Mouse (Mus musculus) WW6 (cell line): ENCODE results near the gene Nnat.
"Not testable (repeated sequence)": the region's sequence is repeated elsewhere in the genome, so short reads cannot be mapped to it uniquely, and the experiment has no call there.

Experiments
- DNase-seq: peaks from one replicate; pipeline ENCODE4 v3.0.0-alpha.2; 2013; ENCODE audit warnings: low read depth, low spot score

Gene Nnat

GRCm38 (mm10) chr2:157552158-157552886, 7.6 kb upstream of the Nnat start:
- DNase-seq, result no peak

DNA sequence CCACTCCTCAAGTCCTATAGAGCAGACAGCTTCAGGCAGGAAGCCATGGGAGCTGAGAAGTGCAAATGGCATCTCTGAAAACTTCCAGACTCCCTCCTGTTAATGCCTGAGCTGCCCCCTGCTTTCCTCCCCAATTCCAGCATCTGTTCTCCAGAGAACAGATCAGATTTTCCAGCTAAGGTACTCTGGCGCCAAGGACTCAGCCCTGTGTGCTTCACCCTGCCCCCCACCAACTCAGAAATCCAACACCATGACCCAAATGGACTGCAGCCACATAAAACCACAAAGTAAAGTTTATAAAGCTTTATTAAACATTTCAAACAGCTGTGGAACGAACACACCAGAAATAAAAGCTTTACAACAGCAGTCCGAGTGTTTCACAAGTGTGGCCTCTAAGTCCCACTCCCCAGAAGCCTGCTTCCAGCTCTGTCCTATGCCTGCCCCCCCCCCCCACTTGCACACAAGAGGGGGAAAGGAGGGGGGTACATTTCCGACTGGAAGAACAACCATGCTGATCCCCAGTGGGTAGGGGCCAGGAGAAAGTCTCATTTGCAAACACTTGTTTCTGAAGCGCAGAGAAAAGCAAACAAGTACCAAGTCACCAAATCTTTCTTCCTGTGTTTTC, 3.7 kb upstream of the Nnat start:
- DNase-seq, result no peak

DNA sequence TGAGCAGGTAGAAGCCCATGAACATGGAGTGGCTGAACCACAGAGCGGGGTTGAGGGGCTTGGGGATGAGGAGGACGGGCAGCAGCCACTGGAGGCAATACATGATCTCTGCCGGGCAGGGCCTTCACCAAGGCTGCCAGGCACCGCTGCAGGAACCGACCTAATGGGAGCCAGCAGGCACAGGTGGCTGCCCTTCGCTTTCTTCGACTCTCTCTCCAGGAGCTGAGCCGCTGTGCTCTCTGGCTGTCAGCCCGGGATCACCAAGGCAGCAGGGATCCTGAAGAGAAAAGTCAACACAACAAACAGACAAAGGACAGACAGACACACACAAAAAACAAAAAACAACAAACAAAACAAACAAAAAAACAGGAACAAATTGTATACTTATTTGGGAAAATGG, 1.8 kb upstream of the Nnat start:
- no peak for DNase-seq

GRCm38 (mm10) chr2:157558520-157558919, 1.4 kb upstream of the Nnat start:
- DNase-seq, result no peak

DNA sequence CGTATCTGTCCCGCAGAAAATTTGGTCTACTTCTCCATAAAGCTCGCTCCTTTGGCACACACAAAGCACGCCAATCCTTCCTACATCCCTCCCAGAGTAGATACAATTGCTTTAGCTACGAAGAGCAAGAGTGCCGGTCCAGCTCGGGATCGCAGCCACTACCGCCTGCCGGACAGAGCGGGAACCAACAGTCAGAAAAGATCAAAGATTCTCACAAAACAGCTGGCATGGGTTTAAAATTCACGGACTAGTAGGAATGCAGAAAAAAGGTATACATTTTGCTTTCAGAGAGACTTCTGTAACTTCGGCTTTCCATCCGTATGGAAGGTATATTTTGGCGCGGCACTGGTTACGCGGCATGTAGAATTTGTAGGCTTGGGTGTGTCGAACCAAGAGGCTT, 438 bp upstream of the Nnat start:
- DNase-seq, result no peak

- DNase-seq, result no peak
Observed at GRCm38 (mm10) chr2:157560302-157560701, 424 bp downstream of the Nnat start.

GRCm38 (mm10) chr2:157561165-157561836, 1.4 kb downstream of the Nnat start:
- DNase-seq, result no peak

DNA sequence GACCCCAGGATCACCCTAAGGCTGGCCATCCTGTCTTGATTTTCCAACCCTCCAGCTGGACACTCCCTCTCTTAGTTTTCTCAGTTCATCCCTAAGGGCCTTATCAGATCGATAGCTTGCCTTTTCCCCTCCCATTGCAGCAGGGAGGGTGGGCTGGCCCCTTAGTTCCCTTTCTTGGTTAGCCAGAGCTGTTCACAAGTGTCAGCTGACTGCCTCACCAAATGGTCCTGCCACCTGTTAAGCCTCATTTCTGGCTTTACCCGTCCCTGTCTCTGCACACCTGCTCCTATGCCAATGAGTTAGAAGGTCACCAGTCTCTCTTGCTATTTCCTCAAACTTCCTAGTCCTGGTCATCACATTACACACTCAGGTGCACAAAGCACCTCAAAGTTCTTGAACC, 3.2 kb downstream of the Nnat start:
- DNase-seq, result no peak

GRCm38 (mm10) chr2:157564723-157565122, 4.8 kb downstream of the Nnat start:
- no peak for DNase-seq

GRCm38 (mm10) chr2:157565446-157565845, 5.6 kb downstream of the Nnat start:
- DNase-seq, result no peak

DNA sequence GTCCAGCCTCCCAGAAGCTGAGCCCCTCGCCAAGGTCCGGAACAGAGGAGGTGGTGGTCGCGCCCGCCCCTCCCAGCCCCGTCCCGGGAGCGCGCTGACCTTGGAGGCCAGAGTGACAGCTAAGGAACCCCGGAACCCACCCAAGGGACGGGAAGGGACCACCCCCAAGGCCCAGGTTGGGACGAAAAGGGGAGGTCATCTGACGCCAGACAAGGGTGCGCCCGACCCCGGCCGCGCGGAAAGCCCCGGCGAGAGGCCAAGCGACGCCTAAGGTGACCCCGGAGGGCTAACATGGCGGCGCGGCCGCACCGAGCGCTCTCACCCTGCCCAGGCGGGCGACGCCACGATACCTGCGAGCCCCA, 6.0 kb downstream of the Nnat start:
- DNase-seq, result no peak

- DNase-seq, result no peak
Observed at GRCm38 (mm10) chr2:157566260-157566952, 6.5 kb downstream of the Nnat start.

DNA sequence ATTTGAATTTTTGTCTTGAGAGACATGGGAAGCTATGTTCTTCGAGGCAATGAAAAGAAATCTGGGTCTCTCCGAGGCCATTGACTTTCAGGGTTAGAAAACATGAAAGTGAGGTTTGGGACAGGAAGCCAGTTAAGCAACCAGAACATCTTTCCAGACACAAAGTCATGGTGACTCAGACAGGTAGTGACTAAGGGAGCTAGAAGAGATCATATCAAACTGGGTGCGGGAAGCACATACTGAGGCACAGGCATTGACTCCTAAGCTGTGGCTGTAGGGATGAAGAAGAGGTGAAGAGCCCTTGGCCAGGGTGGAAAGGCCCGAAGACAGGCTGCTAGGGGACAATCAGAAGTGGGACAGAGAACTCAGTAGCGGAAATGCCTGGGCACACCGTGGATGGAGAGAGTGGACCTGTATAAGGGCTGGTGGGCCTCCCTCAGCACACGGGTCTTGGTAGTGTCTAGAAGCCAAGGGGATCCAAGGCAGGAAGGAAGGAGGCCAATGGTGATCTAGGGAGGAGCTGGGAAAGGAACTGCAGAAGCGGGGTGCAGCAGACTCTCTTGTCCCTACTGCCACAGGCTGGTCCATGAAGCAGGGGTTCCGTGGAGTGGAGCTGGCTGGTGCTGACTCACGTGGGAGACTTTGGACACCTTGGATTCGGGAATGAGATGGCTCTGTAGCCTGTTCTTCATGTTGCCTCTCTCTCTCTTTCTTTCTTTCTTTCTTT, 7.5 kb downstream of the Nnat start:
- no peak for DNase-seq

GRCm38 (mm10) chr2:157568881-157569280, 9.0 kb downstream of the Nnat start:
- DNase-seq, result no peak

DNA sequence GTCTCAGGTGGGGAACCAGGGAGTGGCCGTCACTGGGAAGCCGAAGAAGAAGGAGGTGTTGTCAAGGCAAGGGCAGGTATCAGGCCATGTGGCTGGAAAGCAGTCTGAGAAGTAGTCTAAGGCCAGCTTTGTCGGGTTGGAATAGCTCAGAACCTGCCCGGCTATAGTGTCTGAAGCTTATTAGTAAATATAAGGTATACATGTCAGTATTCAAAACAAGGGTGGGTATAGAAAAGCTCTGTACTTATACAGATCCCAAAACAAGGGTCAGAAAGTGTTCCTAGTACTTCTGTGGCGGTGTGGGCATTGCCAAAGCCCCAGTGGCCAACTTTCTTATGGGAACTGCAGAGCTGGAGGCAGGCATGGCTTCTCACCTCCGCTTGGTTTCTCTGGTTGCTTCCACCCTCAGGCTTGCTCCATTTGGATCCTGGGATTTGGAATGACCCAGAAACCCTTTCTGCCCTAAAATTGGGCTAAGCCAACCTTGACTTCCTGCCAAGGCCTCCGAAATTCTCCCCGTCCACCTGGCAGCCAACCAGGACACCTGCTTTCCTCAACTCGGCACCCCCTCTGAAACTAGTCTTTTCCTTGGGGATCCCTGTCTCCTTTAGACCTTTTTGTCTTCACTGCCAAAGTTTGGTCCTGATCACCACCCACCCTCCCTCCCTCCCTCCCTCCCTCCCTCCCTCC, 10.1 kb downstream of the Nnat start:
- no peak for DNase-seq

DNA sequence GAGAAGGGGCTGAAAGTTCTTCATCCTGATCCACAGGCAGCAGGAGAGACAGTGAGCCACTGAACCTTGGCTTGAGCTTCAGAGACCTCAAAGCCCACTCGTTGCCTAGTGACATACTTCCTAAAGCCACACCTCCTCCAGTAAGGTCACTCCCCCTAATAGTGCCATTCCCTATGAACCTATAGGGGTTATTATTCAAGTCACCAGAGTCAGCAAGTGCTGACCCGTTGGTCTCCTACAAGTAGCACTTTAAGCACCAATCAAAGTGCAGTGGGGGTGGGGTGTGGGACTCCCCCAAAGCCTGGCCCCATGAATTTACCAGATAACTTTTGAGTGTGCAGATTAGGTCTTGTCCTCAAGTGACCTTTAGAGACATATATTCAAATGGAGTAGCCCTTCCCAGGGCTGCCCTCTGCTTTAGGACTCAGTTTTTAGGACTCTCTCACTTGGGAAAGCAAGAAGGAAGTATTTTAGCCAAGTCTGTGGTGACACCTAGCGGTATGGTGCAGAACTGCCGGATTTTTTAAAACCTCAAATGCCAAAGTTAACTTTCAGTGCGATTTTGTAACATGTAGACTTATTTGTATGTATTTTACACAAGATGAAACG, 11.4 kb downstream of the Nnat start, which contains the start of gene Blcap:
Blcap (minus strand) TSS at position 51 of the 609 bp plus-strand sequence.
- DNase-seq, result no peak

DNA sequence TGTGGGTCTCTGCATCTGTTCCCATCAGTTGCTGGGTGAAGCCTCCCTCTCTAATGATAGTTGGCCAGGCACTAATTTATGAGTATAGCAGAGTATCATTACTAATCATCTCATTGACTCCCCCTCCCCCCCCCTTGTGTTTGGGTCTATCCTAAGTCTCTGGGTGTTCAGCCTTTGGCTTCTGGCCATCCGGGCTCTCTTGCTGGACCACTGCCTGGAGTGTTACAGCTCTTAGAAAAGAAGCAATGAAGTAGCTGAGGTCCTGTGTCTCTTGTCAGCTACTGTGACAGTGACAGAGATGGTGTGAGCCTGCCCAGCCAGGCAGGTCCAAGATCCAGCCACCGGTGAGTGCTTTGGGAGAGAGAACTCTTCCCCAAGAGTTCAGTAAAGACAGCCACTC, 12.9 kb downstream of the Nnat start:
- DNase-seq, result no peak

GRCm38 (mm10) chr2:157585351-157585750, 25.5 kb downstream of the Nnat start:
- DNase-seq, result not testable (repeated sequence)

DNA sequence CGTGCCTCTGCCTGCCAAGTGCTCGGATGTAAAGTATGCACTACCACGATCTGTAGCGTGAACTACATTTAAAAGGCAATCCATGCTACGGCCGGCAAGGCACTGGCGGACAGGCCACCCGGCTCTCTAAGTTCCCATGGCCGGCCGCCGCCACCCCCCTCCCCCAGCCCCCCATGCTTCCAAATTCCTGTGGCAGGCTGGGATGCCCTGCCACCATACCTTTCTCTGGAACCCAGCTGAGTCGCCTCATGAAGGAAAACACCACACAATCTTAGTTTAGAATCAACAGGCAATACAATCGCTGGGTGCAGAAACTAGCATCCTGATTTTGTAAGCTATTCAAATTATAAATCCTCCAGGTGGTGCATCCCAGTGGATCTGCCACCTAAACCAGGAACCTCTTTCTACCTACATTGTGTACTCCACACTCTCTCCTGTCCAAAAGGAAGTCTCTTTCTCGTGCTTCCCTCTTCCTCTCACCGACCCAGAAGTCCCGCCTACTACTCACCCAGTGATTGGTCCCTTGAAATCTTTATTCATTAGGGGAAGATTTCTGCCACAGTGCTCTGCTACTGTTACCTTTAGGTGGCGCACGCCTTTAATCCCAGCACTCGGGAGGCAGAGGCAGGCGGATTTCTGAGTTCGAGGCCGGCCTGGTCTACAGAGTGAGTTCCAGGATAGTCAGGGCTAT, 37.1 kb downstream of the Nnat start:
- peak; percentile 68 for DNase-seq

DNA sequence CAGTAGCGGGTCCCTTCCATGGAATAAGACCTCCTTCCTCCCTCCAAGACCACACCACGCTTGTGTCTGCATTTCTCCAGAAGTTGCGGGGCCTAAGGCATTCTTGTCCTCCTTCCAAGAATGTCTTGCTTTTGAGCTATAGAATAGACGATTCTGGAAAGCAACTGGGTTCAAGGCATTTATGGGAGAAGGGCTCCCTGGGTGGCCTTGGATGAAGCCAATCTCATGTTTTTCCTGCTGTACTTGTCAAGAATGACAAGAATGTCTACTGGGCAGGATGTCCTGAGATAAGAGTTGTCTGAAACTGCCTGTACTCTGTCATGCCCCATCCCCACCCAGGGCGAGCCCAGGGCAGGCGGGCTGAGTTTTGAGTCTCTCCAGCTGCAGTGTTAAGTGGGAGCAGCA, 41.6 kb downstream of the Nnat start:
- DNase-seq, result no peak
